Mouse (Mus musculus) G1E (cell line): ENCODE data around the gene Hddc2. TPM values are rescaled to one million over a fixed set of nuclear protein-coding genes. Genes with fewer than 3 reads are reported as not detected.

ENCODE experiments used
- ATAC-seq: 2 replicates; pipeline ENCODE4 v1.8.0; 2016; ENCODE audit warnings: mild to moderate bottlenecking; ENCODE audit not compliant: insufficient number of reproducible peaks, poor library complexity, low FRiP score, severe bottlenecking; ENCODE audit errors: extremely low read depth
- DNase-seq: peaks from one replicate; pipeline ENCODE4 v3.0.0; 2012; ENCODE audit warnings: low spot score
- H3K27me3 ChIP-seq: 2 replicates; pipeline ENCODE4 v1.6.1; 2012; ENCODE audit warnings: mild to moderate bottlenecking, low read length, inconsistent platforms; ENCODE audit not compliant: insufficient read depth
- H3K36me3 ChIP-seq: replicated peaks from 2 replicates; pipeline ENCODE3; 2012; ENCODE audit warnings: mild to moderate bottlenecking, inconsistent platforms
- H3K4me1 ChIP-seq: 2 replicates; pipeline ENCODE4 v1.6.1; 2012; ENCODE audit warnings: low read depth, low read length, inconsistent platforms, mixed read lengths; ENCODE audit not compliant: insufficient read depth
- H3K4me3 ChIP-seq: 2 replicates; pipeline ENCODE4 v1.5.1; 2012; ENCODE audit warnings: low read depth, mild to moderate bottlenecking, inconsistent platforms, low read length, moderate library complexity, mixed read lengths
- H3K9me3 ChIP-seq: replicated peaks from 2 replicates; pipeline ENCODE4 v1.6.1; 2012; ENCODE audit warnings: inconsistent platforms
- CTCF ChIP-seq: IDR thresholded peaks from 2 replicates; pipeline ENCODE4 v1.5.1; 2012; ENCODE audit warnings: low read depth, low read length, inconsistent platforms, mixed read lengths
- GATA1 ChIP-seq: IDR thresholded peaks from 2 replicates; pipeline ENCODE4 v1.6.1; 2012; ENCODE audit warnings: borderline replicate concordance, low read length, inconsistent platforms, mixed read lengths
- GATA2 ChIP-seq: IDR thresholded peaks from 2 replicates; pipeline ENCODE4 v1.6.1; 2012; ENCODE audit warnings: low read depth, low read length, inconsistent platforms, borderline replicate concordance
- POLR2AphosphoS5 ChIP-seq: IDR thresholded peaks from 2 replicates; pipeline ENCODE4 v1.6.1; 2012; ENCODE audit warnings: low read depth, low read length, inconsistent platforms; ENCODE audit not compliant: insufficient replicate concordance
- TAL1 ChIP-seq: conservative IDR thresholded peaks from 2 replicates; pipeline ENCODE4 v1.6.1; 2012; ENCODE audit warnings: low read depth, low read length, inconsistent platforms, mixed read lengths
- polyA plus RNA-seq: library from polyadenylated mRNA; stranded (reverse); fragments of >175 nt; gene quantifications from 2 replicates; pipeline ENCODE4 v1.2.3, GENCODE M21; 2012
- total RNA-seq, 2 experiments: library from RNA; stranded (forward) in 1 of 2; stranded (reverse) in 1 of 2; fragments of 200-1000 nt in 1 of 2; fragments of >200 nt in 1 of 2; fragmentation: Nextera tagmentation in 1 of 2; gene quantifications; 2 replicates each; pipeline ENCODE4 v1.2.3; 2014 to 2017

The Hddc2 gene
- total and polyA plus RNA-seq, 3 experiments, result 3.4 to 75.8 (median 33.3) TPM

DNA sequence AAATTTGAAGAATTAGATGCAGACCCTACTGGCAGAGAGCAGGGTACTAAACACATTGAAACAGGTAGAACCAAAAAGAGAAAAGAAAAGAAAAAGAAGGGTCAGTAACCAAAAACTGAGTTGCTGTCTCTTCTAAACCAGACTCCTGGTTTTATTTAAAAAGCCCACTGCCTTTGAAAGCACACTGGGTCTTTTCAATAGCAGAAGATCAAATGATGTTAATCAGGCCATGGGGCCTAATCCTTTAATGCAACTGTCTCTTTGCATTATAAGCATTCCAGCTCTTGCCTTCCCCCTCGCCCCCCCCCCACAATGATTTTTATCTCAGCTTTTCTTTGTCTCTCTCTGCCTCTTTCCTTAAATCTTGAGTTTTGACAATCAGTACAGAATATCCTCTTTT lies 16.7 kb upstream of the Hddc2 start:
- no peak for DNase-seq
- no peaks in the 10 kb centered on the region for H3K4me1 ChIP-seq
- TF ChIP-seq GATA2 (no peak), CTCF (no peak), POLR2AphosphoS5 (no peak), TAL1 (no peak), GATA1 (no peak)
- H3K9me3 ChIP-seq, result no peaks in the 10 kb centered on the region
- no peak for ATAC-seq
- H3K36me3 ChIP-seq, result no peaks in the 10 kb centered on the region
- H3K4me3 ChIP-seq, result no peak overlapping the region
- H3K27me3 ChIP-seq, result peaks cover 5% of the 10 kb centered on the region; the same call in 1 of the 2 replicates

- H3K4me3 ChIP-seq, result no peak overlapping the region
- TF ChIP-seq GATA1, result no peak
- no peak for TF ChIP-seq POLR2AphosphoS5
- TF ChIP-seq CTCF, result no peak
- no peak for TF ChIP-seq TAL1
- TF ChIP-seq GATA2, result no peak
- no peaks in the 10 kb centered on the region for H3K36me3 ChIP-seq
- H3K4me1 ChIP-seq, result no peaks in the 10 kb centered on the region
- DNase-seq (no peak), ATAC-seq (no peak)
- H3K9me3 ChIP-seq, result no peaks in the 10 kb centered on the region
- H3K27me3 ChIP-seq, result peaks cover 5% of the 10 kb centered on the region; the same call in 1 of the 2 replicates
Measured at GRCm38 (mm10) chr10:31297106-31297505, 16.1 kb upstream of the Hddc2 start.

GRCm38 (mm10) chr10:31298263-31298662 lies 14.9 kb upstream of the Hddc2 start:
- H3K36me3 ChIP-seq, result no peaks in the 10 kb centered on the region
- no peak overlapping the region for H3K4me3 ChIP-seq
- ATAC-seq (no peak), DNase-seq (no peak)
- no peaks in the 10 kb centered on the region for H3K9me3 ChIP-seq
- peaks cover 5% of the 10 kb centered on the region; the same call in 1 of the 2 replicates for H3K27me3 ChIP-seq
- no peaks in the 10 kb centered on the region for H3K4me1 ChIP-seq
- no peak for TF ChIP-seq CTCF
- no peak for TF ChIP-seq TAL1
- no peak for TF ChIP-seq GATA1
- no peak for TF ChIP-seq GATA2
- no peak for TF ChIP-seq POLR2AphosphoS5

GRCm38 (mm10) chr10:31298921-31299574 lies 14.1 kb upstream of the Hddc2 start:
- H3K4me3 ChIP-seq, result no peak overlapping the region
- H3K36me3 ChIP-seq, result no peaks in the 10 kb centered on the region
- TF ChIP-seq CTCF (peak; percentile 52), TAL1 (no peak)
- H3K4me1 ChIP-seq, result no peaks in the 10 kb centered on the region
- peaks cover 10% of the 10 kb centered on the region; the same call in 1 of the 2 replicates for H3K27me3 ChIP-seq
- no peaks in the 10 kb centered on the region for H3K9me3 ChIP-seq
- ATAC-seq, result no peak; the same call in 1 of the 2 replicates
- peak; percentile 3 for DNase-seq

- no peak overlapping the region for H3K4me3 ChIP-seq
- DNase-seq (no peak), ATAC-seq (no peak)
- peaks cover 14% of the 10 kb centered on the region; the same call in 1 of the 2 replicates for H3K27me3 ChIP-seq
- H3K4me1 ChIP-seq, result no peaks in the 10 kb centered on the region
- no peaks in the 10 kb centered on the region for H3K9me3 ChIP-seq
- no peak for TF ChIP-seq CTCF
- no peak for TF ChIP-seq GATA1
- no peak for TF ChIP-seq POLR2AphosphoS5
- TF ChIP-seq GATA2, result no peak
- no peak for TF ChIP-seq TAL1
- no peaks in the 10 kb centered on the region for H3K36me3 ChIP-seq
Measured at GRCm38 (mm10) chr10:31300292-31300691, 12.9 kb upstream of the Hddc2 start.

GRCm38 (mm10) chr10:31303446-31303845 lies 9.7 kb upstream of the Hddc2 start:
- ATAC-seq, result no peak
- no peak for DNase-seq
- H3K36me3 ChIP-seq, result no peaks in the 10 kb centered on the region
- no peak overlapping the region for H3K4me3 ChIP-seq
- peaks cover 3% of the 10 kb centered on the region for H3K4me1 ChIP-seq
- TF ChIP-seq TAL1 (no peak), POLR2AphosphoS5 (no peak), CTCF (no peak), GATA1 (no peak), GATA2 (no peak)
- H3K27me3 ChIP-seq, result peaks cover 9% of the 10 kb centered on the region; the same call in 1 of the 2 replicates
- H3K9me3 ChIP-seq, result no peaks in the 10 kb centered on the region
